Mouse (Mus musculus) heart, adult 2 months (tissue): ENCODE data around the gene Snx22.
A peak's percentile ranks its signal among the peaks of the same experiment; 100 is the strongest.

Experiments
- EP300 ChIP-seq: fragments of 200-500 bp; IDR thresholded peaks from 2 replicates; pipeline ENCODE4 v1.6.1; 2011; ENCODE audit warnings: low read depth, low read length, control low read depth; ENCODE audit not compliant: insufficient read depth
- POLR2A ChIP-seq: fragments of 200-500 bp; IDR thresholded peaks from 2 replicates; pipeline ENCODE4 v1.6.1; 2011; ENCODE audit warnings: mild to moderate bottlenecking, low read depth, low read length, control low read depth; ENCODE audit not compliant: insufficient read depth

DNA sequence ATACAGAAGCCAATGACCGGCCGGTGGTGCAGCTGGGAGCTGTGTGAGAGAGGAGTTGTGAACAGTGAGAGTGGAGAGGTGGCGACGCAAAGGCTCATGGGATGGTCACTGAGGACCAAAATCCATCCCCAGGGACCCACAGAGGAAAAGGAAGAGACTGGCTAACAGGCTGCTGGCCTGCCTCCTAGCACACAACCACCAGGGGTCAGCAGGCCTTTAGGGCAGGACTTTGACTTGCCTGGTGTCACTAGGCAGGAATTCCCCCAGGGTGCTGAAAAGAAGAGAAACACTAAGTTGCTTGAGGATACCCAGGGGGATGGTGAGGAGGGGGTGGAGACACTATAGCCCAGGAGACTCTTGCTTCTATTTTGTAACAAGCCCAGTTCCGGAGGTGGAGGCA, 2.0 kb downstream of the Snx22 start:
- TF ChIP-seq EP300: 0 out of 2 replicates have a peak, but pooled peaks have one; percentile 19
- TF ChIP-seq POLR2A: no peak
